Mouse (Mus musculus) liver, adult 2 months (tissue): ENCODE data around the gene Zbtb9.

Experiments
- CTCF ChIP-seq: fragments of 200-500 bp; IDR thresholded peaks from 2 replicates; pipeline ENCODE4 v1.5.1; 2011; ENCODE audit warnings: low read depth, low read length, control low read depth
- POLR2A ChIP-seq: fragments of 200-500 bp; IDR thresholded peaks from 2 replicates; pipeline ENCODE4 v1.6.1; 2011; ENCODE audit warnings: low read length, control low read depth; ENCODE audit not compliant: insufficient read depth; ENCODE audit errors: extremely low read depth

DNA sequence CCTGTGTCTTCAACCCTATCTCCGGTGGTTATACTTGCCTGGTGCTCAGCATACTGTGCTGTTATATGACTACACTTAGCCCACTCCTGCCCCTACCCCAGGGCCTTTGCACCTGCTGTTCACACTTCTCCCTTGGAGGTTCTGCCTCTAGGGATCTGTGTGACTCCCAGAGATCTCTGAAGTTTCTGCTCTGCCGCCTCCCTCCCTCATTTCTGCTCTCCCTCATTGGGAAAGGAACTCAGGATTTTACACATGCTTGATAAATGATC is 68.8 kb downstream of the Zbtb9 start:
- TF ChIP-seq POLR2A, result no peak
- no peak for TF ChIP-seq CTCF
